Mouse (Mus musculus): ENCODE results near the gene Ikzf3.

DNA sequence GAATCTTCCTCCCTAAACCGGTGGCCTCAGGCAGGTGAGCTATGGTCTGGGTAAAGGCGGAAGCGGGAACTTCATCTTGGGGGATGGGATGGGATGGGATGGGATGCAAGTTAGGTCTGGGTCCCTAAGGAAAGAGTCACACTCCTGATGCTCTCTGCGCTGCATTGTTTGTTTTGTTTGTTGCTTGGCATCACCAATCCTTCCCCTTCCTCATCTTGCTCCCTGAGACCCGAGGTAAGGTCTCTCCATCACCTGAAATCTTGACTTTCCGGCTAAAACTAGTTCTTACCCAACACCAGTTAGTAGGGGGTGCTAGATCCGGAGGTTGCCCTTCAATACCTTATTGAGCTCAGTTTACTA is 98.4 kb downstream of the Ikzf3 start:
- TF ChIP-seq POLR2A (IDR thresholded peaks at IDR 0.05; ENCODE audit: extremely low read depth, insufficient read depth, low read length) (no peak), CTCF (IDR thresholded peaks at IDR 0.05; ENCODE audit: low read depth, low read length) (no peak)
